Mouse (Mus musculus): ENCODE measurements at regions not wholly inside any gene's neighbourhood (a gene's known extent, or its start where the extent isn't known, plus 50 kb on each side); places are given as distances from the start of the nearest gene placed in this dataset.

DNA sequence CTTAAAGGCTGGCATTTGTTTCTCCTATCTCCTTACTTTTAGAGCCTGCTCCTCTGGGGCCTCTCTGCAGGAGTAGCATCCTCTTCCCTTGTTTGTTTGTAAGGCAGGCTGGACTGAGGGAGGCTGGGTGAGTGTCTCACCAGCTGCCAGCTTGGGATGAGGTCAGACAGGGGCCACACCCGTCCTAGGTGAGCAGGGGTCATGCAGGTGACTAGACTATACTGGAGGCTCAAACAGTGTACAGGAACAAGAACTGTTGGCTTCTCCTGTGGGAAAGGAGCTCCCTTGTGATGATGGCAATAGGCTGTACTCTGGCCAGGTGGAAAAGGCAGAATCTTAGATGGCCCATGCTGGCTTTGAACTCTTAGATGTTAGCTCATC, 230.4 kb downstream of the Bcl11a start:
- TF ChIP-seq GATA1 (IDR thresholded peaks at IDR 0.05; ENCODE audit: borderline replicate concordance, low read length) (no peak), FLI1 (IDR thresholded peaks at IDR 0.05; ENCODE audit: low read length) (no peak)

Measured in megakaryocyte, embryonic 14.5 days (primary cell).